Mouse (Mus musculus) gonadal fat pad, adult 2 months (tissue): ENCODE data around the gene Tmbim1. TPM values are rescaled to one million over a fixed set of nuclear protein-coding genes. Genes with fewer than 3 reads are reported as not detected.
"Not testable (repeated sequence)": the region's sequence is repeated elsewhere in the genome, so short reads cannot be mapped to it uniquely, and the experiment has no call there.

Experiments
- DNase-seq: peaks from one replicate; pipeline ENCODE4 v3.0.0-alpha.2; 2012; ENCODE audit warnings: low read depth
- polyA plus RNA-seq: library from polyadenylated mRNA; depleted of rRNA; stranded (reverse); fragments of >200 nt; gene quantifications from 2 replicates; pipeline ENCODE4 v1.2.3, GENCODE M21; 2012

The Tmbim1 gene
- polyA plus RNA-seq, 1 experiment: 225 TPM

DNA sequence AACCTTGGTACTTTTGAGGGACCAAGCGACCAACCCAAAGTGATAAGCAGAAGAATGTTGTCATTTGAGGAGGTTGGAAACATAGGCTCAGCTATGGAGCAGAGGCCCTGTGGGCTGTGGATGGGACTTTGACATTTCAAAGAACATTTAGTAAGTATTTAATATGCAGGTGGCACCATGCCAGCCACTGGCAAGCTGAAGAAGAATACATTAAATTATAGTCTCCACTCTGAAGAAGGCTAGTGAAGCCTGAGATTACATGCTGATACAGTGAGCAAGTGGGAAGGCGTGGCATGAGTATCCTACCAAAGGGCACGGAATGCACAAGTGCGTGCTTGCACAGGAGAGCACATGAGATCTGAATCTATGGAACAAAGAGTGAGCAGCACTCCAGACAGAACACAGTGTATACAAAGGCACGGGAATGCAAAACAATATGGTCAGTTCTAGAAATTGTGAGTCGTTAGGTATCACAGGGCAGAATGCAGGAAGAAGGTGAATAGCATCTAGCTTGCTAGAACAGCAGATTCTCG is 24.5 kb upstream of the Tmbim1 start:
- DNase-seq: no peak

DNA sequence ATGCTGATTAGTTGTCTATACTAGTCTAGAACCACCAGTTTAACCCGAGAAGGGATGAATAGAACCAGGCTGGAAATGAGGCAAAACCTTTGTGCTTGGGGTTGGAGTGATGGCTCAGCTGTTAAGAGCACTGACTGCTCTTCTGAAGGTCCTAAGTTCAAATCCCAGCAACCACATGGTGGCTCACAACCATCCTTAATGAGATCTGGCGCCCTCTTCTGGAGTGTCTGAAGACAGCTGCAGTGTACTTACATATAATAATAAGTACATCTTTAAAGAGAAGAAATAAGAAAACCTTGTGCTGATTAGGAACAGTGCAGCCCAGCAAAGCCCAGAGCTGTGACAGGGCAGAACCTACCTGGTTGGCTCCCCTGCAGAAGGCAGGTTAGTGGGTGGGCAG is 21.5 kb upstream of the Tmbim1 start:
- not testable (repeated sequence) for DNase-seq

DNA sequence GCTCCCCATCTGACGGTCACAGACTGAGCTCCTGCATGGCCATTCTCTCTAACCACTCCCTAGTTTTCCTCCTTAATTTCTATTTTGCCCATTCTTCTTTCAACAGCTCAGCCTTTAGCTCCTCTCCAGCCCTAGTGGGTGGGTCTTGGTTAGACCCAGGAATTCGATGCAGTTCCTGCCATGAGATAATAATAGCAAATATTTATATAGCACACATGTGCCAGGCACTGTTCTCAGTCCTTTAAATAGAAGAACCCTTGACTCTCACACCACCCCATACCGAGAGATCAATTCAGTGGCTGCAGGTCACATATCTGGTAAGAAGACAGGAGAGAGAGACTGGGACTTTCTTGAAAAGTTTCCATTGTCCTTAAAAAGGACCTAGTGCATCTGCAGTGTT is 16.0 kb upstream of the Tmbim1 start:
- DNase-seq: no peak

DNA sequence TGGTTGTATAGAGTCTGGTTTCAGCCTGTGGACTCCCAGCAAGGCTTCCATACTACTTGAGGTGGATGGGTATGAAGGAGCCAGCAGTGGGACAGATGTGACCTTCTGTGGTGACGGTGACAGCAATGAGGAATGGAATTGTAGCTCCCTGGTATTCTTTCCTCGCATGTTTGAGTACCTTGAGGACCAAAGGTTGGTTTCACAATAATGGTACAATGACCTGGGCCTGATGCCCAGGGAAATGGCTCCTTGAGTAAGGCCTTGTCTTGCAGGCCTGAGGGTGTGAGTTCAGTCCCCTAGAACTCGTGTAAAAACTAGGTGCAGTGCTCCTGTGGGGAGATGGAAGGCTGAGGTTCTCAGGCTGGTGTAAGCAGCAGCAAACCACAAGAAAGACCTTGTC is 13.3 kb upstream of the Tmbim1 start:
- no peak for DNase-seq

DNA sequence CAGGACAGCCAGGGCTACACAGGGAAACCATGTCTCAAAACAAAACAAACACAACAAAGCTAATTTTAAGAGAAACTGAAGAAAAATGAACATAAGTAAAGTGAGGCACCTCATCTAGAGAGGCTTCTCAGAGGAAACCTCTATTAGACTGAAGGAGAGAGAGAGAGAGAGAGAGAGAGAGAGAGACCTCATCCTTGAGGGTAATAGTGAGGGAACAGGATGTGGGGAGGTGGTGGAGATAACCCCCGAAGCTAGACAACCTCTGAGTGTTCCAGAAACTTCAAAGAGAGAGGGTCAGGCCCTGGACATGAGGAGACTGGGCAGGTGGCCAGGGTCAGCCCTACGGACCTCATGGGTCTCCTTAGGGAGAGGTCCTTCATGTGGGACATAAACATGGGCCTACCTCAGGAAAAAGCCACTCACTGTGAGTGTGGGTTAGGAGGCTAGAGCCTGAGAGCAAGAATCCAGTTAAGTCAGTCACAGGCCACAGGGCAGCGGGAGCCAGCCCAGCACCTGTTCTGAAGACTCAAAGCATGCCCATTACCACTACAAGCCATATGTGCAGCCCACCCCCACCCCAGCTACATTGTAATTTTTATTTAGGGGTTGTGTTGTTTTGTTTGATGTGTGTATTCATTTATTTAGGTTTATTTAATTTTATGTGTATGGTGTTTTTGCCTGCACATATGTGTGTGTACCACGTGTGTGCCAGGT is 10.8 kb upstream of the Tmbim1 start:
- DNase-seq: no peak

DNA sequence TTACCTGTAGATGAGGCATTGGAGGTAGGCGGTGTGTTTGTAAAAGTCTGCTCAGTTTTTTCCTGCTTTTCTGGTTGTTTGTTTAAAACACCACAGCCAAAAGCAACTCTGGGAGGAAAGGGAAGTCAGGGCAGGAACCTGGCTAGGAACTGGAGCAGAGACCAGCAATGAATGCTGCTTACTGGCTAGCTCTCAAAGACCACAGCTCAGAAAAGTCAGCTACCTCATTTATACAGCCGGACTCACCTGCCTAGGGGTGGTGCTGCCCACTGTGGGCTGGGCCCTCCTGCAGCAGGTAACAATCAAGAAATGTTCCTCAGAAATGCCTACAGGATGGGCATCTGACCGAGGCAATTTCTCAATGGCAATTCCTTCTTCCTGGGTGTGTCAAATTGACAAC is 9.4 kb upstream of the Tmbim1 start:
- DNase-seq: no peak

DNA sequence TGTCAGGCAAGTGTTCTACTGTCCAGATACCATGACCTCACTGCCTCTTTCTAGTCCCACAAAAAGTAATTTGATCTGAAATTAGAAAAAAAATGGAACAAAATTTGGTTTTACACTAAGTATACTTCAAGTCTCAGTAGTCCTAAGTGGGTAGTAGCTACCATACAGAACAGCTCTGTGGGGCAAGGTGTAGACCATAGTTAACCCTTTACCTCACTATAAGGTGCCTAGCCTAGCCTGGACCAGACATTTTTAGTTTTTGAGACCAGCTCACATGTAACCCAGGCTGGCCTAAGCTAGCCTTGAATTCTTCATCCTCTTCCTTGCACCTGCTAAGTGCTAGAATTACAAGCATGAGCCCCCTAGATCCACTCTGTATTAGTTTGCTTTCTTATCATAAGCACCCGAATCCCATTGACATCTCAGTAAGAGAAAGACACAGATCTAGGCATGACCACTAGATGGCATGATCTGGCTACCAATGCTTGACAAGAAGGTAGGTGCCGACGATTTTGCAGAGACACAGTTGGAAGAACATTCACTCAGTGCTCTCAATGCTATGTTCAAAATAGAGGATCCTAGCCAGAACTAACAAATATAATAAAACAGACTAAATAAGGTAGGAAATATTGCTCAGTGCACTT is 7.7 kb upstream of the Tmbim1 start:
- DNase-seq: no peak

DNA sequence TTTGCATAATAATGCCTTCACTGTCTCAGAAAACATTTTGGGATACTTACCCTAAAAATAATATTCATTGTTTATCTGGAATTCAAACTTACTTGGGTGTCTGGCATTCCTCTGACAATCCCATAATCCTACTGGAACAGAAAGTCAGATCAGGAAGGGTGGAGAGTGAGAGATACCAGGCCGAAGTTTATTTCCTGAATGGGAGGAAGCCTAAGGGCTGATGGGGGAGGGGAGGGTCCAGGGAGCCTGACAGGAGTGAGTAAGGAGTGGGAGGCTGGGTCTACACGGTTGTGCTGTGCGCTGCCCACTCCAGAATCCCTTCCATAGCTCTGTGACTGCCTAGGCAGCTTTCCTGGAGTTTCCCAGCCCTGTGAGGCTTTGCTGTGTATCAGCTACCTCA is 4.3 kb upstream of the Tmbim1 start:
- no peak for DNase-seq

DNA sequence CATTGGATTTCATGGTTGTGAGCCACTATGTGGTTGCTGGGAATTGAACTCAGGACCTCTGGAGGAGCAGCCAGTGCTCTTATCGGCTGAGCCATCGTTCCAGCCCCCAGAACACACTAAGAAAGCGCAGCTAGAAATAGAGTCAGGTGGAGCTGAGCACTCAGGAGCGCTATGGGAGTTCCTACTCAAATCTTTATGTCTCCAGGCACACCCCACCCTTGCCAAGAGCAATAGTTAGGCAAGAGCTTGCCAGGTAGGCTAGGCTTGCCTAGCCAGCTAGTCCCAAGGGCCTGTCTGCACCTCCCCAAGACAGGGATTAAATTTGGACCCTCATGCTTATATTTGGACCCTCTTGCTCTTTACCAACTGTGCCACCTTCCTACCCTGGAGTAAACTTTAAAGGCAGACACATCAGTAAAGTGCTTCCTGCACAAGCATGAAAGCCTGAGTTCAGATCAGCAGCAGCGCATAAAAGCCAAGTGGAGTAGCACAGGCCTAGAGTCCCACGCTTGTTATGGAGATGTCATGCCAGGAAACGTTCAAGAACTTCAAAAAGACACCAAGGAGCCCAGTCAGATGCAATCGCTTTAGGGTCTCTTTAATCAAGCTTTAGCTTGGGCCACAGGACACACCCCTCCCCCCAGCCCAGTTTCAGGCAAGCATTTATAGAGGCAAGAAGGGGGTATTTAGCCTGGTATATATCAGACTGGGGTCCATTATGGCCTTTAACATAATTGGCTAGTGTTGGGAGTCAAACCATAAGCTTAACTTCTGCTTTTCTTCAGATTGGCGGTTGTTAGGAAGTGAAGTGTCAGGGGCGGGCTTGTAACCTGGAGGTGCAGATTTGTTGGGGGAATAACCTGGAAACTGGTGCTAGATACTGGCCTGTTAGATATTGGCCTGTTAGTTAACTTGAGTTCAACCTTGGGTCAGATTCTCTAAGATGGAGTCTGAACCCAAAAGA is 2.9 kb upstream of the Tmbim1 start:
- DNase-seq: no peak

DNA sequence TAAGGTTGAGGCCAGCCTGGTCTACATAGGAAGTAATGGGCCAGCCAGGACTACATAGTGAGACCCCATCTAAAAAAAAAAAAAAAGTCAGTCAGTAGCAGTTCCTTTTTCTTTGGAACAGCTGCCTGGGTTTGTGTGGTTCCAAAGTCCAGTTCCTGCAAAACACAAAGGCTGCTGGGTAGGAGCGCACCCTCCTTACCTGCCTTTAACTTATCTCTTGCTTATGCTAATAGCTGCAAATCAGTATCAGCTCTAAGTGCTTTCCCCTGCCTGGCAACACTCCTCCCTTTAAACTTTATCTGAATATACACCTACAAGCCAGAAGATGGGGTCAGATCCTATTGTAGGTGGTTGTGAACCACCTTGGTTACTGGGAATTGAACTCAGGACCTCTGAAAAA is 1.7 kb upstream of the Tmbim1 start:
- DNase-seq: no peak

DNA sequence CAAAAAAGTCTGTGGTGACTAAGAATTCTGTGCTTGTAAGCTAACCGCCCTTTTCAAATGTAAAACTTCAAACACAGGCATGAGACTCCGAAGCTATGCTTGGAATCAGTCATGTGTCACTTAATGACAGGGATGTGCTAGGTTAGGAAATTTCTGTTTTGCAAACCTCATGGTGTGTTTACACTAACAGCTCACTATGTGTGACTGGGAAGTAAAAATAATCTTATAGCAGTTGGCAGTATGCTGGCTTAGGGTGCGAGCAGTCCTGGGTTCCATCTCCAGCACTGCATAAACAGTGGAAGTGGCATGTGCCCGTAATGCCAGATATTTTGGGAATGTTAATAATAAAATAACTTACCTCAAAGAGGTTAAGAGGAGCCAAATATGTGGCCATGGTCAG is 476 bp downstream of the Tmbim1 start:
- no peak for DNase-seq

DNA sequence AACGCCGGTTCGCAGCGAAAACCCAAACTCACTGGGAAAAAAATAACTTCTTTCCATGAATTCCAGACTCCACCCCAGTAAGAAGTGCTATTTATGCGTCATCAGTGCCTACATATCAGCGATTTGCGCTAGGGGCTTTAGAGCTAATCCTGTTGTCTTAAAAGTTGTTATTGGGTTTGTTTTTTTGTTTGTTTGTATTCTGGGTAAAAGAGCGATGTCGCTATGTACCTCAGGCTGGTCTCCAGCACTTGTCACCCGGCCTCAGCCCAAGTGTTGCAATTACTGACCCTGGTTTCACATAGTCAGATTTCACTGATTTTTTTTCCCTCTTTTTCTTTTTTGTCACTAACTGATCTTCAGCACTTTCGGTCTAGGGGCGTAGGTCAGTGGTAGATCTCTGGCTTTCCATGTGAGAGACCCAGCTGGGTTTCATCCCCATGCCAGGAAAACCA is 1.1 kb downstream of the Tmbim1 start:
- no peak for DNase-seq

DNA sequence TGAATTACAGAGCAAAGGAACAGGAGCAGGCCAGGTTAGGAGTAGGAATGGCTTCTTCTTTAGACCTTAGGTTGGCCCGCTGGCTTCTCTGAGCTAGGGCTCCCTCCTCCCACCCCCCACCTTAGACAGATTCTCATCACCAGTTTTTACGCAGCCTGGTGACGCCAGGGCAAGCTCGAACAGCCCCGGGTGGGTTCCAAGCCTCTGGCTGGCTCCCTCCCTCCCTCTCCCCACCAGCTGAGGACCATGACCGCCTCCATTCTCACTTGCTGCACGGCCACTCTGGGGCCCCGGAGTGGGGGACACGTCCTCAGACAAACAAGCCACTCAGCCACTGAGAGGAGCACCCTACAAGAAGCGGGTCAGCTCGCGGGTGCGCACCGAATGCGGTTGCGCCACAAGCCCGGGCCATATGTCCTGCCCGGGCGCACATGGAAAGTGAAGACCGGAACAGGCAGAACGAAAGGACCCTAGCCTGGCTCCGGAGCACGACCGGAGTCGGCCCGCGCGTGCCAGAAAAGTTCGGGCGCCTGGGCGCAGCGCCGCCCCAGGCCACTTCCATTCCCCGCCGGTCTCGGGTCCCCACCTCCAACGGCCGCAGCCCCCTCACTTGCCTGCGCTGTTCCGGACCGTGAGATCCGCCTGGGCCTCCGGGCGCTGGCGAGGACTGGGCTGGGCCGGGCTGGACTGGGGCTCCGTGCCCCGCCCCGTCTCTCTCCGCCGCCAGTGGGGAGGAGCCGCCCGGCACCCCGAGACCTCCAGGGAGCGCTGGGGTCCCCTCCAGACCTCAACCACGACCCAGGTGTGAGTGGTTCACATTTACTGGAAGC is 1.7 kb downstream of the Tmbim1 start:
- DNase-seq: no peak

DNA sequence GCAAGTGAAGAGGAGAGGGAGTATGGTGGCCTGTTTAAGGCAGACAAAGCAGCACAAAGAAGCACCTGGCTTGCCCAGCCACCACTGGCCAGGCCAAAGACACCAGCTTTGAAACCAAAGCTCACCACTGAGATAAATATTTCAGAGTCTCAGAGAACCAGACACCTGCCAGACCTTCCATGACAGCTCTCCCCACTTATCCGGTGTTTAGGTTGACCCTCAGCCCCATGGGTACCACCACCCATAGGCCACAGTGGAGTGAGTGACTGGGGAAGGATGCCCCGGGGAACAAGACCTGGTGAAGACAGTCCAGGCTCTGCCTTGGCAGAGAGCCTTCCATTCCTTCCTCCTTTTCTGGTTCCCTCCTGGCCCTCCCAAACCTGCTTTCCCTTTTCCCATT is 2.6 kb downstream of the Tmbim1 start:
- DNase-seq: no peak

DNA sequence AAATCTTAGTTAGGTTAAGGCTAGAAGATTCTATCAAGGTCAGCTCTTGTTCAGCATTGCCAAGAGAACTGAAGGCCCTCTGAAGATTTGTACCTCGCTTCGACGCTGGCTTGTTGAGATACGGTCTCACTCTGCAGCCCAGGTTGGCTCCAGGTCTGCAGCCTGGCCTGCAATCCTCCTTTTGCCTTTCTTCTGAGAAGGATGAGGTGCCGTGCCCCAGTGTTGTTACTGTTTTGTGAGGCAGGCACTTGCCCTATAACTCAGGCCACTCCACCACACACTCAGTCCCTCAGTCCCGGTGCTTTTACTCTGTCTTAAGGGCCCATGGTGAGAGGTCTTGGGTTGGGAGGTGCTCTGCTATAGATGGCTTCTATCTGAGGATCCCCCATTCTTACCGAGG is 3.2 kb downstream of the Tmbim1 start:
- no peak for DNase-seq

DNA sequence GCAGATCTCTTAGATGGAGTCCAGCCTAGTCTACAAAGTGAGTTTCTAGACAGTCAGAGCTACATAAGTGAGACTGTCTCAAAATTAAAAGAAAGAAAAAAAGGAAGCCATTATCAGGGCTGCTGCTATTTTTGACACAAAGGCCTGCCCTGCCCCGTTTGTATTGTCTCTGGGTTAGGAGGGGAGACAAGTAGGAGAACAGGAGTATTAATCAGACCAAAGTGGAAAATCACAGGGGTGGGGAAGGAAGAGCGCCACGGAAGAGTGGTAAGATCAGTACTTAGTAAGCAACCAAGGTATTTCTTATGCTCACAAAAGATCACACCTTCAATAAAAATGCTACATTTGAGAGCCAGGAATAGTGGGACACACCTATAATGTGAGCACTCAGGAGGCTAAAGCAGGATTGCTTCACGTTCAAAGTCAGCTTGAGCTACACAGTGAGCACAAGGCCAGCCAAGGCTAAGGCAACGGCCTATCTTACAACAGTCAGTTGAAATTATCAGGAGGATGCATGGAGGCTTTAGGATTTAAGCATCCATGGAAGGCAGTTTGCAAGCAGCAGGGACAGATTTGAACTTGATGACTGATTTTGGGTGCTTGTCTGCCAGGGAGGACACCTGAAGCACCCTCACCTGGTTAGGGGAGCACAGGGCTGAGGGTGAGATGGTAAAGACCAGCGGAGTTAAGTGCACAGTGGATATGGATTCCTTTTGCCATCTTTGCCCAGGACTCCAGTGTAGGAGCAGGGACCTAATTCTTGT is 4.9 kb downstream of the Tmbim1 start:
- DNase-seq: no peak

DNA sequence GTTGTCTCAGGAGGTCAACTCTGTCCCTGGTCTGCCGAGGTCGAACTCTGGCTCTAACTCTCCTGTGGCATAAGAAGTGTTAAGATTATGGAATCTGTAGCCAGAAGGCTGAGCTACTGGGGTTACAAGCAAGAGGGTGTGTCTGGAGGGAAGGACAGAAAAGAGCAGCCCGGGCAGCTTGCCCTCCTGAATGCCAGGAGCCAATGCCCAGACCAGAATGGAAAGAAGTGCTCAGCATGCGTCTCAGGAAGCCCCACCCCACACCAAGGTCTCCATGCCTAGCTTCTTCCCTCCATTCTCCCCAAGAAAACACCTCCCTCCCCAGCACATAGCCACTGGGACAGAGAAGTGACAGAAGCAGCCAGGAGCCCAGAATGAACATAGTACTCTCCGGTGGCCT is 6.4 kb downstream of the Tmbim1 start:
- DNase-seq: no peak

DNA sequence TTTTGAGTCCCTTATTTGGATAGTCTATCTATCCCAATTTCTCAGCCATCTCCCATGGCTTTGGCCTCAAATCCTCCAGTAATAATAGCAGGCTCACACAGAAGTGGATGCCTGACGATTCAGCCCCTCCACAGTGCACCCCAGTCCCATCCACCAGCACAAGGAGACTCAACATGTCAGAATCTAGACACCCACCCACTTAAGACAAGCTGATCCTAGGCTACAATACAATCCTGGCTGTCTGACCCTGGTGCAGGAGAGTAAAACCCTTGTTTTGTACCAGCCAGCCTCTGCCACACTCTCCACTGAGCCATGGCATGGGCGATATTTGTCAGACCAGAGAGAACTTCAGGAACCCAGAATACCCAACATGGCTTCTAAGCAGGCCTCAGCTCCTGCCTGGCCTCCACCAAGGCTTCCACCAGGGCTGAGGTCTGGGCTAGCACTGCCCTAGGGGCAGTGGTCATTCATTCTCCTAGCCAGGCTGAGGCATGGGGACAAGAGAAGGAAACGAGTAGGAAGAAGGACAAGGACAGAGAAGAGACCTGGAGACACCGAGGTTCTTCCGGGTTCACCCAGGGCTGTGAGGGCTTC is 7.2 kb downstream of the Tmbim1 start:
- no peak for DNase-seq

DNA sequence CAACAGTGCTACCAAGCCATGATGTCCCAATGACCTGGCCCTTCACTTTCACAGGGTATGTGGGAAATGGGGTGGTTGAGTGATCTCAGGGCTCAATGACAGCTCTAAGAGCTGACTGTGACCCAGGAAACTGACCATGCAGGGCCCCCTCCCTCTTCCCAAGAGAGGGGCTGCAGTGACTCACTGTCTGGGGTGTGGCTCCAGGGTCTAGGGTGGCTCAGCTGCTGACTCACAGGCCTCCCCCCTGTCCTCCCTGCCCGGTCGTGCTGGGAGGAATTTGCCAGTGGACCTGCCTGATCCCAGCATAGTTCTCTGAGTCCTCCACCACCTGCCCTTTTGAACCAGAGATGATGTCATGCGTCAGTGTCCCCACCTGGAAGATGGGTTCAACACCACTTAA is 8.2 kb downstream of the Tmbim1 start:
- DNase-seq: no peak

DNA sequence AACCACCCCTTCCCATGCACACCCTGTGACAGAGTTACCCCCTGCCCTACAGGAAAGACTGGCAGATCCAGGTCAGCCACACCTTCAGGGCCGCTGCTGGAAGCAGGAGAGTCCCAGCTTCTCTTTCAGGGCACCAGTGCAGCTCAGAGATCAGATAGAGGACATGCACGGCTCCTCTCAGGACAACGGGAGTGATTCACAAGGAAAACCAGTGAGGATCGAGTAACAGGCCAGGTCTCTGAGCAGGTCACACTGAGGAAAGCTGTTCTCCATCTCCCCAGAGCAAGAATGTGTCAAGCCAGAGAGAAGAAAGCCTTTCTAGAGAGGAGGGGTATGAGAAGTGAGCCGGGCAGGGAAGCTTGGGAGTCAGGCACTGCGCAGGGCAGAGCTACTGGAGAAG is 8.9 kb downstream of the Tmbim1 start:
- no peak for DNase-seq
